Mouse (Mus musculus): ENCODE results near the gene Faap20.

DNA sequence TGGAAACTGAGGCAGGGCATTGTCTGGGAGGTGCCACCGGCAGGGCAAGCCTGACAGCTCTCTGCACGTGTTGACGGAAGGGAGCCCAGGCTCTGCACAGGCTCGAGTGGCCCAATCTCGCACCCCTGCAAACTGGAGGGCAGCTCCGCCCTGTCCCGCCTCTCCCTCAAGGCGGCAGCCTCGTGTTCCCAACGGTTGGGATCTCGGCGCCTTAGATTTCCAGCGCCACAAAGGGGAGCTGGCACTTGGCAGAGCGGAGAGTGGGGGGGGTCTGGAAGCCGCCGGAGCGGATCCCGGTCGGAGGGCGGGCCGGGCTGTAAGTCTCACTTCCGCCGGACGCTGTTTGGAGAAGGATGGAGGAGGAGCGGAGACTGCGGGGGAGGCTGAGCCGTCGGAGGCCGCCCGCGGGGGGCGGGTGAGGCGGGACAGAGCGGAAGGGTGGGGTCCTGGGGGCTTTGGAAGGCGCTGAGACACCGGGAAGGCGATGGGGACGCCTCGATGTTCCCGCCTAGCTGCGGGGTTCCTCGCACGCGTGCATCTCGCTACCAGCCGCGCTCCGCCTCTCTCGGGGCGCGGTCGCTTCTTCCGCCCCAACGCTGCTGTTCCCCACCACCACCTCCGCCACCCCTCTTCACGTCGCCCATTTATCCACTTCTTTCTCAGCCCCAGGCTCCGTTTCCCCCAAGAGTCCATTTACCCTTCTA lies at the start of gene Faap20:
- TF ChIP-seq CTCF (IDR thresholded peaks at IDR 0.05; ENCODE audit: low read depth) = no peak
- no peak for TF ChIP-seq EP300 (IDR thresholded peaks at IDR 0.05; ENCODE audit: low read depth)
